Mouse (Mus musculus) kidney, adult 2 months (tissue): ENCODE measurements around the gene Gkap1.

Source experiments
- CTCF ChIP-seq: fragments of 200-500 bp; conservative IDR thresholded peaks from 2 replicates; pipeline ENCODE4 v1.5.1; 2011; ENCODE audit warnings: low read depth, mild to moderate bottlenecking, control low read depth, low read length, moderate library complexity, mixed read lengths; ENCODE audit not compliant: insufficient read depth, insufficient read length
- POLR2A ChIP-seq: fragments of 200-500 bp; IDR thresholded peaks from one replicate; pipeline ENCODE4 v1.6.1; 2011; ENCODE audit warnings: low read depth, low read length, control low read depth

- no peak for TF ChIP-seq CTCF
- no peak for TF ChIP-seq POLR2A
Observed at GRCm38 (mm10) chr13:58217536-58217935, 58.0 kb downstream of the Gkap1 start.
